Mouse (Mus musculus): Measurements from ENCODE around the gene Gm5934. TPM values are rescaled to one million over a fixed set of nuclear protein-coding genes. Genes with fewer than 3 reads are reported as not detected.
"Not testable (repeated sequence)": the region's sequence is repeated elsewhere in the genome, so short reads cannot be mapped to it uniquely, and the experiment has no call there.

Gene Gm5934
- not detected for polyA plus RNA-seq (2012; fragmentation: generic; extraction: Trizol)

DNA sequence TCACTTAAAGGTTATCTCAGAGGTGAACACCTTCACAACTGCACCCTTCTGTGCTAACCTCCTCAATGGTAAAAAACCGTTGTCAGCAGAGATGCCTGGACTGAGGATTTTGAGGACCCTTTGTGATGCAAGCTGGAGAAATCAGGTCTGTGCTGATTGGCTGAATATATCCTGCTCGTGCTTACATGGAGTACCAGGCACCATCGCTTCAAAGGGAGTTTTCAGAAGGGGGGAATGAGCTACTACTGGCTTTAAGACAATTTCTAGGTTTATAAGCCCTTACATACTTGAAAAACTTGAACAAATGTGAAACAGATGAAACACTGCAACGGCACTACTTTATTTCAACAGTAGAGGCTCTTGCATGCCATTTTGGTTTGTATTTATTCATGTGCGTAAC is at the start of gene Gm5934:
TSS of gene Gm5934 (minus strand) at position 101 of the 400 bp plus-strand sequence.
- not testable (repeated sequence) for H3K79me2 ChIP-seq (ENCODE audit: control insufficient read depth, insufficient read depth); H3ac ChIP-seq (ENCODE audit: control insufficient read depth, insufficient read length); H3K4me3 ChIP-seq; H3K27me3 ChIP-seq (ENCODE audit: control insufficient read depth, insufficient read depth, insufficient read length); H3K4me2 ChIP-seq (ENCODE audit: low read depth); H3K36me3 ChIP-seq (ENCODE audit: control insufficient read depth, insufficient read depth)

Other genes starting within 250 kb of the Gm5934 start
- gene Gm4297, start 74.1 kb upstream of the Gm5934 start, polyA plus RNA-seq (2012; fragmentation: generic; extraction: Trizol): not detected

Data from myocyte (in vitro differentiated cells).